ENCODE assay signal across 16 mouse cellular contexts in genomic region chr11:97445999-97446511, GRCm38 (mm10). TPM values are rescaled to one million over a fixed set of nuclear protein-coding genes. Genes with fewer than 3 reads are reported as not detected.
DNase-seq lines count a peak whose midpoint lies in the region; ATAC-seq and TF ChIP-seq lines count a peak whose summit lies in the region.
"Had no signal": no experiment of that assay in that cellular context is flagged by ENCODE, and none has a peak within 500 bp of the region (broad histone marks: within the 10 kb centered on the region; RNA-seq: fewer than 3 reads in every experiment).

No protein-coding gene starts in this region.

- peak overlapping the region; percentile 90 for H3K27ac ChIP-seq in heart, embryonic 11.5 days (ENCODE audit: low read depth, low read length)
- peak overlapping the region; percentile 22; the same call in 1 of the 2 replicates for H3K27ac ChIP-seq in embryonic facial prominence, embryonic 13.5 days
- peak overlapping the region; percentile 76 for H3K27ac ChIP-seq in liver, postnatal 0 days (ENCODE audit: low read depth)
- H3K27ac ChIP-seq: gastrocnemius, adult 2 months; hindbrain, embryonic 15.5 days; midbrain, embryonic 12.5 days had no signal

- no peaks in the 10 kb centered on the region for H3K27me3 ChIP-seq in heart, embryonic 11.5 days (ENCODE audit: control insufficient read depth, insufficient read depth, low read length)
- H3K27me3 ChIP-seq in E14TG2a.4 (ENCODE audit: insufficient read depth, low read length), result peaks cover 1% of the 10 kb centered on the region
- no peaks in the 10 kb centered on the region for H3K27me3 ChIP-seq in embryonic facial prominence, embryonic 13.5 days
- no peaks in the 10 kb centered on the region for H3K27me3 ChIP-seq in liver, postnatal 0 days (ENCODE audit: insufficient read depth, low read length)
- H3K27me3 ChIP-seq: hindbrain, embryonic 15.5 days had no signal

- H3K4me1 ChIP-seq in heart, embryonic 11.5 days (ENCODE audit: control insufficient read depth, insufficient read depth, low read length), result peaks cover 59% of the 10 kb centered on the region
- H3K4me1 ChIP-seq in E14TG2a.4 (replicated peaks; ENCODE audit: low read depth, low read length), result peaks cover 93% of the 10 kb centered on the region
- peaks cover 48% of the 10 kb centered on the region for H3K4me1 ChIP-seq in embryonic facial prominence, embryonic 13.5 days
- H3K4me1 ChIP-seq in liver, postnatal 0 days (ENCODE audit: insufficient read depth), result peaks cover 69% of the 10 kb centered on the region

- no peak overlapping the region for H3K4me3 ChIP-seq in heart, embryonic 11.5 days (ENCODE audit: low read depth, low read length)
- 0 out of 2 replicates have a peak overlapping the region, but pooled peaks have one; percentile 7 for H3K4me3 ChIP-seq in E14TG2a.4 (replicated peaks; ENCODE audit: low read length)
- H3K4me3 ChIP-seq in embryonic facial prominence, embryonic 13.5 days, result no peak overlapping the region
- H3K4me3 ChIP-seq in liver, postnatal 0 days (ENCODE audit: low read depth, low read length), result peak overlapping the region; percentile 25
- H3K4me3 ChIP-seq: gastrocnemius, adult 2 months; hindbrain, embryonic 15.5 days; midbrain, embryonic 12.5 days had no signal

- peaks cover 30% of the 10 kb centered on the region for H3K36me3 ChIP-seq in heart, embryonic 11.5 days (ENCODE audit: control insufficient read depth, insufficient read depth, low read length)
- peaks cover 79% of the 10 kb centered on the region for H3K36me3 ChIP-seq in E14TG2a.4 (ENCODE audit: insufficient read depth, low read length)
- H3K36me3 ChIP-seq in embryonic facial prominence, embryonic 13.5 days, result peaks cover 53% of the 10 kb centered on the region
- H3K36me3 ChIP-seq in liver, postnatal 0 days (replicated peaks; ENCODE audit: insufficient read depth, low read length), result peaks cover 71% of the 10 kb centered on the region
- H3K36me3 ChIP-seq: midbrain, embryonic 12.5 days had no signal

- TF ChIP-seq EP300 in liver, postnatal 0 days (IDR thresholded peaks at IDR 0.05; ENCODE audit: low read depth), result peak; percentile 98

- no peak for DNase-seq in heart, postnatal 4 days
- peak; percentile 75 for DNase-seq in liver, postnatal 0 days
- DNase-seq in layer of hippocampus, adult 8-10 months (ENCODE audit: low spot score in 2 of 2), result no peak
- no peak for DNase-seq in cerebellum, adult 9-11 months
- DNase-seq: adrenal gland, postnatal 25 days; cerebellum, adult 8-10 months; layer of hippocampus, adult 9-11 months; right cerebral cortex, postnatal 14 days; thymus, postnatal 25 days had no signal

- TF ChIP-seq CTCF in E14TG2a.4 (conservative IDR thresholded peaks at IDR 0.05; ENCODE audit: low read length), result no peak
- TF ChIP-seq CTCF in liver, postnatal 0 days (IDR thresholded peaks at IDR 0.05; ENCODE audit: low read depth), result no peak

- ATAC-seq in heart, embryonic 11.5 days (replicated peaks; ENCODE audit: insufficient number of reproducible peaks, low FRiP score, low TSS enrichment), result peak; percentile 81
- ATAC-seq in embryonic facial prominence, embryonic 13.5 days (ENCODE audit: insufficient number of reproducible peaks, insufficient read depth, low FRiP score, low TSS enrichment, low read depth), result no peak
- ATAC-seq in liver, postnatal 0 days, result peak; percentile 88
- no peak for ATAC-seq in monocyte, adult 5-6 weeks (replicated peaks; ENCODE audit: insufficient number of reproducible peaks, low FRiP score, low TSS enrichment, poor library complexity, severe bottlenecking)

- no peaks in the 10 kb centered on the region for H3K9me3 ChIP-seq in heart, embryonic 11.5 days (replicated peaks; ENCODE audit: control insufficient read depth, low read length)
- H3K9me3 ChIP-seq in E14TG2a.4 (ENCODE audit: low read length), result no peaks in the 10 kb centered on the region
- no peaks in the 10 kb centered on the region for H3K9me3 ChIP-seq in embryonic facial prominence, embryonic 13.5 days
- H3K9me3 ChIP-seq in liver, postnatal 0 days (ENCODE audit: low read length), result no peaks in the 10 kb centered on the region
- H3K9me3 ChIP-seq: hindbrain, embryonic 15.5 days; midbrain, embryonic 12.5 days had no signal

- peak overlapping the region; percentile 87 for H3K4me2 ChIP-seq in heart, embryonic 11.5 days
- H3K4me2 ChIP-seq in embryonic facial prominence, embryonic 13.5 days, result no peak overlapping the region
- peak overlapping the region; percentile 68 for H3K4me2 ChIP-seq in liver, postnatal 0 days (ENCODE audit: low read depth, low read length)
- H3K4me2 ChIP-seq: hindbrain, embryonic 15.5 days; midbrain, embryonic 12.5 days had no signal

- H3K9ac ChIP-seq in heart, embryonic 11.5 days (ENCODE audit: low read depth, low read length), result peak overlapping the region; percentile 60
- H3K9ac ChIP-seq in embryonic facial prominence, embryonic 13.5 days, result 0 out of 2 replicates have a peak overlapping the region, but pooled peaks have one; percentile 46
- H3K9ac ChIP-seq in liver, postnatal 0 days (replicated peaks), result peak overlapping the region; percentile 27
- H3K9ac ChIP-seq: hindbrain, embryonic 15.5 days; midbrain, embryonic 12.5 days had no signal

- WGBS in heart, embryonic 11.5 days (ENCODE audit: insufficient replicate concordance), result 31% methylated on average over 4 of the region's 4 CpGs
- WGBS in embryonic facial prominence, embryonic 13.5 days, result 76% methylated on average over 4 of the region's 4 CpGs
- 29% methylated on average over 4 of the region's 4 CpGs for WGBS in liver, postnatal 0 days (ENCODE audit: insufficient replicate concordance)

RNA-seq across cellular contexts. Expression of gene Arhgap23, which starts 30.7 kb away (rescaled TPM):
- 6.7 and 8.3 TPM in 2 replicates for polyA plus RNA-seq in heart, embryonic 11.5 days (2014; fragmentation: Nextera tagmentation; extraction: Ambion mirVana)
- total RNA-seq in heart, postnatal 4 days (2021), result 10 to 100 TPM; 51.0 to 52.3 TPM
- polyA plus RNA-seq in embryonic facial prominence, embryonic 13.5 days (2015; fragmentation: Nextera tagmentation; extraction: Ambion mirVana), result 7.7 and 8.4 TPM in 2 replicates
- polyA plus RNA-seq in liver, postnatal 0 days (2015; fragmentation: Nextera tagmentation; extraction: Ambion mirVana), result 5.6 and 5.7 TPM in 2 replicates
- total RNA-seq in layer of hippocampus, adult 8-10 months (2022), result 10 to 100 TPM; 75.7 to 83.2 (median 78.4) TPM
- 4.7 to 5.8 TPM (median 5.0 TPM) in 3 replicates for total RNA-seq in monocyte, adult 5-6 weeks (2017)

RNA-seq across cellular contexts. Expression of gene 4933428G20Rik, which starts 54.1 kb away (rescaled TPM):
- 0.11 TPM in 1 of 2 replicates, not detected in the other for polyA plus RNA-seq in heart, embryonic 11.5 days (2014; fragmentation: Nextera tagmentation; extraction: Ambion mirVana)
- not detected for total RNA-seq in heart, postnatal 4 days (2021)
- polyA plus RNA-seq in embryonic facial prominence, embryonic 13.5 days (2015; fragmentation: Nextera tagmentation; extraction: Ambion mirVana), result 1.4 and 1.8 TPM in 2 replicates
- polyA plus RNA-seq in liver, postnatal 0 days (2015; fragmentation: Nextera tagmentation; extraction: Ambion mirVana), result 0.20 and 0.25 TPM in 2 replicates
- total RNA-seq in layer of hippocampus, adult 8-10 months (2022), result under 1 TPM in 1 of 4 experiments, not detected in 3; 0.29 TPM
- total RNA-seq in monocyte, adult 5-6 weeks (2017), result not detected in 3 replicates
- total RNA-seq: adrenal gland, postnatal 25 days; gastrocnemius, adult 2 months had no signal

Comparison
In these comparisons a context has a peak if more than half of its experiments do, and no peak if none do; other contexts are left out.
1. ATAC-seq: peak in heart, embryonic 11.5 days (single experiment) and liver, postnatal 0 days (single experiment); none in embryonic facial prominence, embryonic 13.5 days (single experiment) and monocyte, adult 5-6 weeks (single experiment).
2. H3K27ac ChIP-seq: peak in every context shown above with its lines; median percentile 90 in heart, embryonic 11.5 days; 76 in liver, postnatal 0 days; 22 in embryonic facial prominence, embryonic 13.5 days.
3. H3K4me3 ChIP-seq: peak in E14TG2a.4 (single experiment) and liver, postnatal 0 days (single experiment); none in heart, embryonic 11.5 days (single experiment) and embryonic facial prominence, embryonic 13.5 days (single experiment).
4. Peak in every context shown above with its lines, with median percentiles within 50 percentile points of each other: H3K9ac ChIP-seq.